Mouse (Mus musculus): ENCODE results near the gene Mrpl58.
"Not testable (repeated sequence)": the region's sequence is repeated elsewhere in the genome, so short reads cannot be mapped to it uniquely, and the experiment has no call there.

Gene Mrpl58

DNA sequence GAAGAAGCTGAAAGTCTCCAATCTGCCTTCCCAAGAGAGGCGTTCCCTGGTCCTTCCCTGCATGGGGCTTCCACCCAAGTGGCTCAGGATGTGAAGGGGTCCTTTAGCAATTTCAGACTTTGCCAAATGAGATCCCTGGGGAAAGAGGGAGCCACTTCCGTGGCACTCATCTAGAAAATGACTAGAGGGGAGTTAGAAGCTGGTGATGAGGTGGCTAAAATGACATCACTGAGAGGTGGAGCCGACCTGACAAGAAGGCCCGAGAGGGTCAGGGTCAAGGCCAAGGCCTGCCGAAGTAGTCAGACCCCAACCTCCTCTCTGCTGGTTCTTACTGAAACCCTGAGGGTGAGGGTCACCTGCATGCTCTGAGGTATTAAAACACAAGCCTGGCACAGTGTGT lies 20.7 kb upstream of the Mrpl58 start:
- DNase-seq, result no peak

GRCm38 (mm10) chr11:115383701-115384474 lies 19.7 kb upstream of the Mrpl58 start:
- peak in 1 of 2 experiments; percentile 25 for DNase-seq

DNA sequence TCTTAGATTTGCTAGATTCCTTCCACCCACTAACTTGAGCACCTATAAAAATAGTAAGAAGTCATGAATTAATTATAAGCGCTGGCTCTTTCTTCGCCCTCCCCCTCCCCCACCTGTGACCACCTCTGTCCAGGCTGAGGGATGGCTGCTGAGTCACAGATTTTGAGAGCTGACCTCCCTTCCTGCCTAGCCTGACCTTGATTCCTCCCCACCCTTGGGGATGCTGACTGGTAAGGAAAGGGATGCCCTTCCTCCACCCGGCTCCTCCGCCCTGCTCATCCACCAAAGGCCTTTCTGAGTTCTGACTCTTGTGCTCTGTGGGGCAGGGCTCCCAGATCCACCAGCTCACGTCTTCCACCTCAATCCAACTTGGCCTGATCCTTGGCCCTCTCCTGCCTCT lies 19.0 kb upstream of the Mrpl58 start:
- peak; percentile 27 to 53 for DNase-seq

DNA sequence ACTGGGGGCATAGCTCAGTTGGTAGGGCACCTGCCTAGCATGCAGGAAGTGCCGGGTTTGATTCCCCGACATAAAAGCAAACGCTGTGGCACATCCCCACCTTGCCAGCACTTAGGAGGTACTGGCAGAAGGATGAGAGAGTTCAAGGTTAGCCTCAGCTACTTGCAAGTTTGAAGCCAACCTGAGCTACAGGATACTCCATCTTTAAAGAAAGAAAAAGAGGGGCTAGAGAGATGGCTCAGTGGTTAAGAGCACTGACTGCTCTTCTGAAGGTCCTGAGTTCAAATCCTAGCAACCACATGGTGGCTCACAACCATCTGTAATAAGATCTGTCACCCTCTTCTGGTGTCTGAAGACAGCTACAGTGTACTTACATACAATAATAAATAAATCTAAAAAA lies 16.7 kb upstream of the Mrpl58 start:
- not testable (repeated sequence) for DNase-seq

GRCm38 (mm10) chr11:115391358-115391757 lies 12.2 kb upstream of the Mrpl58 start:
- DNase-seq, result no peak

GRCm38 (mm10) chr11:115393721-115394325 lies 9.7 kb upstream of the Mrpl58 start:
- no peak for DNase-seq

GRCm38 (mm10) chr11:115398085-115398484 lies 5.5 kb upstream of the Mrpl58 start:
- no peak for DNase-seq

- no peak for DNase-seq
Measured at GRCm38 (mm10) chr11:115400126-115400525, 3.4 kb upstream of the Mrpl58 start.

GRCm38 (mm10) chr11:115400630-115401391 lies 2.7 kb upstream of the Mrpl58 start:
- no peak for DNase-seq

GRCm38 (mm10) chr11:115405723-115406122 lies 2.2 kb downstream of the Mrpl58 start:
- no peak for DNase-seq

DNA sequence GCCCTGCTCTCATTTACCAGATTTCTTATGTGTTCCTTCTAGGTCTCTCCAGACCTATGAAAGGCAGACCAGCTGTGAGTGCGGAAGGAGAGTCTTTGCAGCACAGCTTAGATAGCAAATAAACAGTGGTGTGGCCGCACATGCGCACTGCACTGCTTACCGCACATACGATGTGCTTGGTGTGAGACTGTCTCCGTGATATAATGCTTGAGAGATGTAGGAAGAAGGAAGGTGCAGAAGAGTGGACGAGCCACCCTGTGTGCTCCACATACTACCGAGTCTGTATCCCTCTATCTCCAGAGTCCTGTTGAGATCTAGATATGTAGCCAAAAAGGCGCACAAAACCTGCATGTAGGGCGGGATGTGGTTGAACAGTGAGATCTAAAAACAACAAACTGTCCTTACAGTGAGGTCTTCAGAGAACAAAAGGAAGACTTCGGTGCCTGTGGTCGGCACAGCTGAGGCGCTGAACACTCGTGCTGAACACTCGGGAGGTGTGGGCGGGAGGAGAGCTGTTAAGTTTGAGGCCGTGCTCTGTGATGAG lies 3.4 kb downstream of the Mrpl58 start:
- no peak for DNase-seq

DNA sequence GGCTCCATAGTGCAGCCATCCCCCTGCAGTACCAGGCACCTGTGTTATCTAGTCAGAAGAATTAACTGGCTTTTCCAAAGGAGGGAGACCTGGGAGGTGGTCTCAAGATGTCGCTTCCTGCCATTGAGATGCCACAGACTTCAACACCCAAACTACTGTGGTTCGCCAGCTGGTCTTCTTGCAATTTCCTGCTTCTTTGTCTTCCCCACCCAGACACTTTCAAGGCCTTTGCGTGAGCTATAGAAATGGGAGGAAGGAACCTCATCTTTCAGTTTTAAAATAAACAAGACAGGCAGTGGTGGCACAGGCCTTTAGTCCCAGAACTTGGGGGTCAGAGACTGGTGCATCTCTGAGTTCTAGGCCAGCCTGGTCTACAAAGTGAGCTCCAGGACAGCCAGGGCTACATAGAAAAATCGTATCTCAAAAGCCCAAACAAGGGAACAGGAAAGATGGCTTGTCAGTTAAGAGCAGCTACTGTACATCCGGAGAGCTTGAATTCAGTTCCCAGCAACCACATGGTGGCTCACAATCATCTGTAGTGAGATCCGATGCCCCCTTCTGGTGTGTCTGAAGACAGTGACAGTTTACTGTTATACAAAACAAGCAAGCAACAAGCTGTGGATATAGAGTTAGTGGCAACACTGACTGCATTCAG lies 4.8 kb downstream of the Mrpl58 start:
- no peak for DNase-seq

DNA sequence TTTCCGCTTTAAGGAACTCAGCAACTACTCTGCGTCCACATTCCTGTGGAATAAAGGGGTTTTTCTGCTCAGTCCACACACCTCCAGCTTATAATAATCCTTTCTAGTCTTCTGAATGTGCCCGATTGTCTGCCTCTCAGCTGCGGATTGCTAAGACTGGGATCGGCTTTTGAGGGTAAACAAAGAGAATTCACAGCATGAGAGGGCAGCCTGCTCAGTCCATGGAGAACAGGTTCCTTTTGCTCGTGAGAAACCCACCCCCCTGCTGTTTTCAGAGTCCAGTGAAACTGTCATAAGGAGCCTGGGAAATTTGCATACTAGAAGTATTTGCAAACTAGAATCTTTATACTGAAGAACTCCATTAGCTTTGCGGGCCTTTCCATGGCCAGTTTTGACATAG lies 6.0 kb downstream of the Mrpl58 start:
- DNase-seq, result no peak

DNA sequence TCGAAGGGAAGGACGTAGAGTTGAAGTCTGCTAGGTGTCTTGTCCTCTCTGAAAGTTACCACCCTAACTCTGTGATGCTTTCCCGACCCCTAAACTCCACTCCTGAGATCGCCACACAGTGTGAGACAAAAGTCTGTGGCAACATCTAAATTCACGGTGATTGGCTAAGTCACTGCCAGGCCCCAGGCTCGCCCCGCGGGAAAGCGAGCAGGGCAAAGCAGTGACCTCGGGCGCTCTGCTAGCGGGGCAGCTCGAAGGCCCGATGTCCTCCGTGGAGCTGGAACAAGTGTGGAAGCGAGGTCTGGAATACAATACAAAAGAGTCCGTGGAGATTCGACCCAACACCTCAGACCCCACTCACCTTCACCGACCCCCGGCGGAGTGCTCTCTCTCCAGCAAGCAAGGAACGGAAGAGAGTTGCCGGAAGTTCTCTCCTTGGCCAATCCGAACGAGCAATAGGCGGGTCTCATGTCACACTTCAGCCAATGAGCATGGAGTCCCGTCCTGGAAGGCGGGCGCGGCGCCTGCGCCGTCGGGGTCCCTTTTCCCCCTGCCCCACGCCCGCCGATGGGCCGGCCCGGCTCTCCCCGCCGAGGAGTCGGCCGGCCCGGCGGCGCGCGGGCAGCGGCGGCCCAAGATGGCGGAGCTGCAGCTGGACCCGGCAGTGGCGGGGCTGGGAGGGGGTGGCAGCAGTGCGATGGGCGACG lies 16.1 kb downstream of the Mrpl58 start, which contains the start of the genes Atp5h and Kctd2:
Gene Atp5h (minus strand): TSS at position 432 of the 707 bp plus-strand sequence.
Gene Kctd2 (plus strand): TSS at position 598 of the 707 bp plus-strand sequence.
- DNase-seq, result peak; percentile 94 to 98

DNA sequence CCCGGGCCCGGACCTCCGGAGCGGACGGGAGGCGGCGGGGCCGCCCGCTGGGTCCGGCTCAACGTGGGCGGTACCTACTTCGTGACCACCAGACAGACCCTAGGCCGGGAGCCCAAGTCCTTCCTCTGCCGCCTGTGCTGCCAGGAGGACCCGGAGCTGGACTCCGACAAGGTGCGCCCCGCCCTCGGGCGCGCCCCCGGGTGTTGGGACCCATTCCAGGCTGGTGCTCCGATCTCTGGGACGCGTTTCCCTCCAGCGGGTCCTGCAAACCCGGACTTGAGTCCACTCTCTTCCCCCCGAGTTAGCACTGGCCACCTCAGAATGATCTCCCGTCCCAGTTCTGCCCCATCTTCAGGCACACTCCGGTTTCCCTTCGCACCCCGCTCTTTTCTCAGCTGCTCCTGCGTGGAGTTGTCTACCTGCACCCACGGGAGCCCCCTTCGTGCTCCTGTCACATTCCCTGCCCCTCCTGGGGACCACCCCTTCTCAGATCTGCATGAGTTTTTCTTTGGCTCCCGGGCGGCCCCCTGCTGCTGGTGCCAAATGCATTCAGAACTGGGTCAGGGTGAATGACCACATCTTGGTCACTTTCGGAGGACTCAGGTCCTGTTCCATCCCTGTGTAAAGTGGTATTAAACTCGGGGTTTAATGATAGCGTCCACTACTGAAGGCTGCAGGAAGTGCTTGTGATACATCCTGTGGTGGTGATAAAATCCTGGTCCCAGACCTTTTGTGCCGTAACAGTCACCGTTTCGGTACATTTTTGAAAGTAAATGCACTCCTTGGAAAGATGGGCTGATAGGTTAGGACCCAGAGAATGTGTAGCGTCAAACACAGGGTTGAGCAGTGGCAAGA lies 17.0 kb downstream of the Mrpl58 start:
- DNase-seq, result peak; percentile 67 to 85

DNA sequence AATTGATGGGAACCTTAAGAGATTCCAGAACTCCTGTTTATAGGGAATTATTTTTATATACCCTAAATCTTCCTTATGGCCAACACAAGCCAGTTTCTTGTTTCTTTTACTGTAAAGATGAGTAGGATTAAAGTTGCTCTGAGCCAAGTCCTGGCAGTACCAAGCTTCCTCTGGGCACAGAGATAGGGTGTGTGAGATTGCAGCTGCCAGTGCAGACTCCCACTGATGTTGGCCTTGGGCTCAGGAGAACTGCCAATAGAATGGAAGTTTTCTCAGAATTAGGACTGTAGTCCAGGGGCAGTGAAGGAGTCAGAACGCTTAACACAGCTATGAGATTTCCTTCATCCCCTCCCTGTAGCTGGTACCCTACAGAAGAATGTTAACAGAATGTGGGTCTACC lies 17.8 kb downstream of the Mrpl58 start:
- DNase-seq, result no peak

DNA sequence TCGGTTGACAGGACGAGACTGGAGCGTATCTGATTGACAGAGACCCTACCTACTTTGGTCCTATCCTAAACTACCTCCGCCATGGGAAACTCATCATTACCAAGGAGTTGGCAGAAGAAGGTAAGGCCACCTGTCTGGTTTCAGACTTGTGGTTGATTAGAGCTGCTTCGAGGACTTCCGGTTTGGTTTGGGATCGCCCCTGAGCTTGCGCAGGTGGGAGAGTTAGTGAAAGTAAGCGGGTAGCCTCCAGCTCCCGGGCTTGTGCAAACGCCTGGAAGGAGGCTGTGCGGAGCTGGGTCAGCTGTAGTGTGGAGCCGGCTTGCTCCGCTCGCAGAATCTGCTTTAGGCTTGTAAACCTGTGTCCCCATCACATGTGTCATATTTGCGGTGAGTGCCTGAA lies 18.4 kb downstream of the Mrpl58 start:
- no peak for DNase-seq

DNA sequence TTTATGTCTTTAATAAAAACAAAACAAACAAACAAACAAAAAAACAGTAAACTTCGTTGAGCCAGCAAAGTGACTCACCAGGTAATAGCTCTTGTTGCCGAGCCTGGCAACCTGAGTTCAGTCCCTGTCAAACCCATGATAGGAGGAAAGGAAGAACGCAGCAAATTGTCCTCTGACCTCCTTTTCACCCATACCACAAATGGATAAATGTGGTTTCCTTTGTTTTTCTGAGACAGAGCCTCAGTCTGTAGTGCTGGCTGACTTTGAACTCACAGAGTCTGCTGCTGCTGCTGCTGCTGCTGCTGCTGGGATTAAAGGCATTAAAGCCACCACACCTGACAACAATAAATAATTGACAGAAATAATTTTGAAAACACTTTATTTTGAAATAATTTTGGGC lies 19.5 kb downstream of the Mrpl58 start:
- no peak for DNase-seq

DNA sequence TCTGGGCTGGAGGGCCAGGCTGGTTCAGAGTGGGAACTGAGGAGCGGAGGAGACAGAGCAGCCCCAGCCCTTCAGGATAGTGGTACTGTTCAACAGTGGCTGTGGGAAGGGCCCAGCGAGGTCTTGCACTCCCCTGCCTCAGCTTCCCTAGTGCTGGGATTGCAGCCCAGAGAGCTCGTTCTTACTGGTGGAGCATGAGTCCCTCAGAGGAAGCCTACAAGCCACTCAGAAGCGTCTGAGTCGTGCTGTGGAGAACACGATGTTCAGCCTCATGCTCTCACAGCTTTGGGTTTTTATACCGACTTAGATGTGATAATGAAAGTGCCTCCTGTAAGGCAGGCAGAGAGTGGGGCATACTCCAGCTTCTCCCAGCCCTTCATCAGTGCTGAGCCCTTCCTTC lies 21.1 kb downstream of the Mrpl58 start:
- no peak for DNase-seq

- no peak for DNase-seq
Measured at GRCm38 (mm10) chr11:115425671-115426070, 22.1 kb downstream of the Mrpl58 start.
